Mouse (Mus musculus) E14TG2a.4 (cell line): Measurements from ENCODE around the gene En2.

ENCODE experiments used
- H3K27me3 ChIP-seq: 2 replicates; pipeline ENCODE4 v1.6.1; 2014; ENCODE audit warnings: low read length, control low read depth; ENCODE audit not compliant: insufficient read depth
- H3K36me3 ChIP-seq: 2 replicates; pipeline ENCODE4 v1.6.1; 2014; ENCODE audit warnings: low read length, control low read depth; ENCODE audit not compliant: insufficient read depth
- H3K4me1 ChIP-seq: replicated peaks from 2 replicates; pipeline ENCODE4 v1.6.1; 2014; ENCODE audit warnings: low read depth, low read length, control low read depth
- H3K4me3 ChIP-seq: replicated peaks from 2 replicates; pipeline ENCODE4 v1.5.1; 2014; ENCODE audit warnings: mild to moderate bottlenecking, low read length
- H3K9me3 ChIP-seq: 2 replicates; pipeline ENCODE4 v1.6.1; 2014; ENCODE audit warnings: low read length, control low read depth
- CTCF ChIP-seq: conservative IDR thresholded peaks from 2 replicates; pipeline ENCODE4 v1.5.1; 2014; ENCODE audit warnings: low read length
- NANOG ChIP-seq: IDR thresholded peaks from 2 replicates; pipeline ENCODE4 v1.6.1; 2014; ENCODE audit warnings: borderline replicate concordance, low read length, mixed read lengths
- POU5F1 ChIP-seq: IDR thresholded peaks from 2 replicates; pipeline ENCODE4 v1.6.1; 2014; ENCODE audit warnings: low read length, borderline replicate concordance

En2 gene

DNA sequence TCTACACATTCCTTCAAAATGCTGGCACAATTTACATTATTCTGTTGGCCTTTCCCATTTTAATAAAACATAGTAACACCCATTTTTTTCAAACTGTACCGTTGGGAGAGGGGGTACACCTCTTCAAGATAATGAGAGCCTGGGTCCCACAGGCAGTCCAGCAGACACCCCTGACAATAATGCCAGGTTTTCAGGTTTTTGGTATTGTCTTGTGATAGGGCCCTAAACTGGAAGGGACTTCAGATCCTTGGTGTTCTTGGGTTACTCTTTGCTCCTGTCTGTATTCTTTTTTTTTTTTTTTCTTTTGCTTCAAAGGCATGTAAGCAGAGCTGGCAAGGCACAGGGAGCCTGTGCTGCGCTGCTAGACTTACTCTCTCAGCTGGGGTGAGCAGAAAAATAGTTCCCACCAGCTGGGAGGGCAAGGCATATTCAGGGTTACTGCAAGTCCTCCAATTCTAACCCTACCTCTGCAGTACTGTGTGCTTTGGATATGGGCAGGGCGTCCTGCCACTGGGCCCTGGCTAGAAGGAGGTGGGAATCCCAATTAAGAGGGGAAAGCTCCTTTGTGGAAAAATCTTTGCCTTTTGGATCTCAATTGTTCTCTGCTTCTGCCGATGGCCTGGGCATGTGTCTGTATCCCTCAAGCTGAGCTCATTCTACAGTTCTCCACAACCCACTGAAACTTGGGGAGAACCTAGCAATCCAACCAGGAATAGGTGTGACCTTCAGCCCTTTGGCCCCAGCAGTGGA lies 7.6 kb downstream of the En2 start:
- no peaks in the 10 kb centered on the region for H3K36me3 ChIP-seq
- H3K9me3 ChIP-seq, result peaks cover 9% of the 10 kb centered on the region

DNA sequence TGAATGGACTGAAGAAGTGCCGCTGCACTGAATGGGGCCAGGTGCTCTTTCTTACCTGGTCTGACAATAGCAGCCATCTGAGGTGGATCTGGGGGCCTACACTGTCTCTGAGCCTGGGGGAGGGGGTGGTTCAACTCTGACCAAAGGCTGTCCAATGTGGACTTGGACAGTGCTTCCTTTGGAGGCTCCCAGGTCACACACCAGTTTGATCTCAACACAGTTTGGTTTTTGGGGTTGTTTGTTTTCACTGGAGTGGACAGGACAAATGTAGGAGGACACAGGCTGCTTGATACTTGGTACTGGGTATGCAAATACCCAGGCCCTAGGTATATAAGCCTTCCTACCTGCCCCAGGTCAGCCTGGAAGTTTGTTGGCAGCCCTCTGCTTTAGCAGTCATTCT lies 8.2 kb downstream of the En2 start:
- H3K4me3 ChIP-seq, result no peak overlapping the region
- no peaks in the 10 kb centered on the region for H3K36me3 ChIP-seq
- peaks cover 70% of the 10 kb centered on the region for H3K27me3 ChIP-seq
- peaks cover 9% of the 10 kb centered on the region for H3K9me3 ChIP-seq
- peaks cover 74% of the 10 kb centered on the region for H3K4me1 ChIP-seq
- no peak for TF ChIP-seq NANOG

More for the DNA sequence above, 7.6 kb downstream of the En2 start:
- Histone ChIP-seq H3K4me1 (peaks cover 76% of the 10 kb centered on the region), H3K27me3 (peaks cover 70% of the 10 kb centered on the region), H3K4me3 (no peak overlapping the region)
- TF ChIP-seq NANOG (no peak), POU5F1 (no peak), CTCF (no peak)

GRCm38 (mm10) chr5:28174086-28174485 lies 8.6 kb downstream of the En2 start:
- H3K4me3 ChIP-seq, result no peak overlapping the region; the same call in 1 of the 2 replicates
- peaks cover 73% of the 10 kb centered on the region for H3K4me1 ChIP-seq
- H3K36me3 ChIP-seq, result no peaks in the 10 kb centered on the region
- H3K27me3 ChIP-seq, result peaks cover 70% of the 10 kb centered on the region
- TF ChIP-seq CTCF, result no peak
- TF ChIP-seq NANOG, result no peak
- TF ChIP-seq POU5F1, result no peak
- peaks cover 9% of the 10 kb centered on the region for H3K9me3 ChIP-seq

GRCm38 (mm10) chr5:28174876-28175569 lies 9.5 kb downstream of the En2 start:
- no peak for TF ChIP-seq POU5F1
- TF ChIP-seq CTCF, result no peak
- no peak for TF ChIP-seq NANOG
- peaks cover 9% of the 10 kb centered on the region for H3K9me3 ChIP-seq
- H3K27me3 ChIP-seq, result peaks cover 66% of the 10 kb centered on the region

GRCm38 (mm10) chr5:28175570-28175919 lies 10.1 kb downstream of the En2 start:
- Histone ChIP-seq H3K27me3 (peaks cover 63% of the 10 kb centered on the region), H3K4me1 (peaks cover 76% of the 10 kb centered on the region), H3K9me3 (peaks cover 9% of the 10 kb centered on the region), H3K36me3 (no peaks in the 10 kb centered on the region), H3K4me3 (peak overlapping the region; percentile 66)
- TF ChIP-seq NANOG, result no peak
- no peak for TF ChIP-seq POU5F1
- TF ChIP-seq CTCF, result no peak

More at GRCm38 (mm10) chr5:28174876-28175569, 9.5 kb downstream of the En2 start:
- Histone ChIP-seq H3K4me3 (peak overlapping the region; percentile 66), H3K4me1 (peaks cover 74% of the 10 kb centered on the region), H3K36me3 (no peaks in the 10 kb centered on the region)

DNA sequence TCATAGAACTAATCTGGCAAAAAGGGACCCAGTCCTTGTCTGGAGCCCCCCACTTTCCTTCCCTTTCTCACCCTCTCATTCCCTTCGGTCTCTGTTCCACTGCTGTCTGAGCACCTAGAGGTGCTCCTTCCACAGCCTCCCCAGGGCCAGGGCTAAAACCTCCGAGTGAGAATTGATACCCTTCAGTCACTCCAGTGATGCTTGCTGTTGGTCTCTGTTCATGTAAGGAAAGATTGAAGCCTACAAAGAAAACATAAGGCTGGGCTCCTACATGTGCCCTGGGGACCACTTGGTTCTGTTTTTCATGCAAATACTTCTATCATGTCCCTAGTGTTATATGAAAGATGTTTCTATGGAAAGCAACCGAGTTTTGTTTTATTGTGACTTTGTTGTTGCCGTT lies 10.5 kb downstream of the En2 start:
- Histone ChIP-seq H3K27me3 (peaks cover 59% of the 10 kb centered on the region), H3K4me3 (no peak overlapping the region), H3K9me3 (peaks cover 9% of the 10 kb centered on the region), H3K4me1 (peaks cover 75% of the 10 kb centered on the region), H3K36me3 (no peaks in the 10 kb centered on the region)
- no peak for TF ChIP-seq POU5F1
- no peak for TF ChIP-seq CTCF
- TF ChIP-seq NANOG, result no peak

DNA sequence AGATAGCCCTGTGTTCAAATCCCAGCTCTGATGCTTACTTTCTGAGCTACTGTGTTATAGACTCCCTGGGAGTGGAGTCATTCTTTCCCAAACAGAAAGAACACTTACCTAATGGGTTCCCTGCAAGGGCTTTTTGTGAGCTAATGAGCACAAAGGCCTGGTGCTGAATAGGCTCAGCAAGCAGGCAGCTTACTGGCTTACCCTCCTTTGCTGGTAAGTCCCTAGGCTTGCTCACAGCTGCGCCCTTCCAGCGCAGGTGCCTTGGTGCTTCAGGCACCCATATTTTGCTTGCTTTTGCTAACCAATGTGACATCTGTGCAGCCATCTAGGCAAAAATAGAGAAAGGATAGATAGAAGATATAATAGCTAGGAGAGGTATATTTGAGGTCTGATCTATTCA lies 11.1 kb downstream of the En2 start:
- TF ChIP-seq CTCF (no peak), NANOG (peak; percentile 87)
- Histone ChIP-seq H3K9me3 (peaks cover 9% of the 10 kb centered on the region), H3K36me3 (no peaks in the 10 kb centered on the region), H3K4me1 (peaks cover 72% of the 10 kb centered on the region), H3K27me3 (peaks cover 58% of the 10 kb centered on the region), H3K4me3 (no peak overlapping the region)

DNA sequence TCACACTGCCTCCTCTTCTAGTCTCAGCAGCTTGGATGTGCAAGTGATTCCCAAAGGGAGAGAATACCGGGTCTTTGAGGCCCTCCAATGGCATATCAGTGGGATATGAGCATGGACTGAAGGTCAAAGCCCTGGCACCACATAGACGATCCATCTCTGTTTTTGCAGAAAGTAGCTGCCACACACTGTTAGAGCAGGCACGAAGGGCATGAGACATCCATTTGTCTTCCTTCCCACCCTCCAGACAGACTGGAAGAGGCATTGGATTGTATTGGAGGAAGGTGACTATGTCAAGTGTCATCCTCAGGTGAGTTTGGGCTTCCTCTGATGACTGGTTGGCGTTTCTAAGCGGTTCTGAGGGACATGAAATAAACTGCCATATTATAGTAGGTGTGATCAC lies 12.8 kb downstream of the En2 start:
- peaks cover 70% of the 10 kb centered on the region for H3K4me1 ChIP-seq
- H3K36me3 ChIP-seq, result no peaks in the 10 kb centered on the region
- peaks cover 9% of the 10 kb centered on the region for H3K9me3 ChIP-seq
- no peak overlapping the region for H3K4me3 ChIP-seq
- TF ChIP-seq NANOG (no peak), POU5F1 (no peak), CTCF (no peak)
- H3K27me3 ChIP-seq, result peaks cover 54% of the 10 kb centered on the region
